Mouse (Mus musculus): ENCODE results near the gene Cemip2. TPM values are rescaled to one million over a fixed set of nuclear protein-coding genes. Genes with fewer than 3 reads are reported as not detected.

Cemip2 gene
- 6.0 TPM for polyA plus RNA-seq (2014; fragmentation: Illumina TruSeq; extraction: RNeasy Lipid Tissue Mini Kit (QIAGEN cat#74804); ENCODE audit: low read depth, low replicate concordance)

GRCm38 (mm10) chr19:21778147-21778917 is at the start of gene Cemip2:
TSS of gene Cemip2 (plus strand) at chr19:21778342.

Other genes with a start within 250 kb of the Cemip2 start
- gene 1110059E24Rik, start 125.4 kb upstream of the Cemip2 start, polyA plus RNA-seq (2014; fragmentation: Illumina TruSeq; extraction: RNeasy Lipid Tissue Mini Kit (QIAGEN cat#74804); ENCODE audit: low read depth, low replicate concordance), result 19.0 TPM
- 10.6 TPM for gene Abhd17b, start 125.2 kb upstream of the Cemip2 start, polyA plus RNA-seq (2014; fragmentation: Illumina TruSeq; extraction: RNeasy Lipid Tissue Mini Kit (QIAGEN cat#74804); ENCODE audit: low read depth, low replicate concordance)